In genomic region chr11:81722071-81722470, GRCm38 (mm10) we compare ENCODE assay signal across 21 mouse cellular contexts.
"Had no signal": no experiment of that assay in that cellular context is flagged by ENCODE, and none has a peak within 500 bp of the region (broad histone marks: within the 10 kb centered on the region; RNA-seq: fewer than 3 reads in every experiment).

No protein-coding gene starts in this region.

- H3K9me3 ChIP-seq: intestine, embryonic 15.5 days; kidney, embryonic 15.5 days; limb, embryonic 12.5 days; limb, embryonic 15.5 days; midbrain, embryonic 12.5 days; midbrain, embryonic 15.5 days; neural tube, embryonic 12.5 days; neural tube, embryonic 15.5 days had no signal

- H3K27ac ChIP-seq: intestine, embryonic 15.5 days; kidney, embryonic 15.5 days; limb, embryonic 12.5 days; limb, embryonic 15.5 days; liver, embryonic 14.5 days; macrophage; midbrain, embryonic 12.5 days; midbrain, embryonic 15.5 days; neural tube, embryonic 12.5 days; neural tube, embryonic 15.5 days had no signal

- DNase-seq: kidney, adult 11 months; kidney, adult 8-10 months; kidney, postnatal 10 days; kidney, postnatal 36 days; layer of hippocampus, postnatal 36 days; liver, postnatal 0 days; lung, embryonic 14.5 days; right cerebral cortex, postnatal 25 days; thymus, postnatal 25 days had no signal

- H3K9ac ChIP-seq: intestine, embryonic 15.5 days; kidney, embryonic 15.5 days; limb, embryonic 12.5 days; limb, embryonic 15.5 days; liver, embryonic 14.5 days; liver, postnatal 0 days; lung, embryonic 14.5 days; midbrain, embryonic 12.5 days; midbrain, embryonic 15.5 days; neural tube, embryonic 12.5 days; neural tube, embryonic 15.5 days had no signal

- ATAC-seq: intestine, embryonic 15.5 days; liver, postnatal 0 days; lung, postnatal 0 days; midbrain, embryonic 15.5 days had no signal

- H3K27me3 ChIP-seq: intestine, embryonic 15.5 days; kidney, embryonic 15.5 days; midbrain, embryonic 12.5 days; midbrain, embryonic 15.5 days; neural tube, embryonic 12.5 days; neural tube, embryonic 15.5 days had no signal

- H3K4me2 ChIP-seq: intestine, embryonic 15.5 days; kidney, embryonic 15.5 days; limb, embryonic 12.5 days; limb, embryonic 15.5 days; liver, embryonic 11.5 days; lung, embryonic 14.5 days; midbrain, embryonic 12.5 days; midbrain, embryonic 15.5 days; neural tube, embryonic 12.5 days; neural tube, embryonic 15.5 days had no signal

- H3K36me3 ChIP-seq: intestine, embryonic 15.5 days; kidney, embryonic 15.5 days; limb, embryonic 12.5 days; limb, embryonic 15.5 days; midbrain, embryonic 12.5 days; midbrain, embryonic 15.5 days; neural tube, embryonic 12.5 days; neural tube, embryonic 15.5 days had no signal

- H3K4me3 ChIP-seq: intestine, embryonic 15.5 days; kidney, embryonic 15.5 days; limb, embryonic 12.5 days; limb, embryonic 15.5 days; midbrain, embryonic 12.5 days; midbrain, embryonic 15.5 days; neural tube, embryonic 12.5 days; neural tube, embryonic 15.5 days had no signal

- H3K4me1 ChIP-seq: intestine, embryonic 15.5 days; kidney, embryonic 15.5 days; limb, embryonic 12.5 days; limb, embryonic 15.5 days; midbrain, embryonic 12.5 days; neural tube, embryonic 12.5 days; neural tube, embryonic 15.5 days had no signal
